Mouse (Mus musculus) hematopoietic stem cell, adult 5-6 weeks (primary cell): ENCODE measurements around the gene Ttbk1. TPM values are rescaled to one million over a fixed set of nuclear protein-coding genes. Genes with fewer than 3 reads are reported as not detected.

Source experiments
- ATAC-seq, 2 experiments: fragments of 125-278 bp in 1 of 2; replicated peaks in 1 of 2; 2 replicates each; pipeline ENCODE4 v1.8.0; 2016 to 2017; ENCODE audit warnings: inconsistent platforms in 2 of 2, mild to moderate bottlenecking in 2 of 2, moderate number of reproducible peaks in 2 of 2, low read depth in 1 of 2, moderate TSS enrichment in 1 of 2; ENCODE audit not compliant: low FRiP score in 2 of 2, poor library complexity in 2 of 2, severe bottlenecking in 2 of 2, insufficient read depth in 1 of 2, low TSS enrichment in 1 of 2
- total RNA-seq: library from RNA; stranded (forward); fragments of 172-1452, 232-1000 nt; gene quantifications from 2 replicates; pipeline ENCODE4 v1.2.3, GENCODE M21; 2017

The Ttbk1 gene
- total RNA-seq, 1 experiment from 2014 or later: 0.05 TPM

DNA sequence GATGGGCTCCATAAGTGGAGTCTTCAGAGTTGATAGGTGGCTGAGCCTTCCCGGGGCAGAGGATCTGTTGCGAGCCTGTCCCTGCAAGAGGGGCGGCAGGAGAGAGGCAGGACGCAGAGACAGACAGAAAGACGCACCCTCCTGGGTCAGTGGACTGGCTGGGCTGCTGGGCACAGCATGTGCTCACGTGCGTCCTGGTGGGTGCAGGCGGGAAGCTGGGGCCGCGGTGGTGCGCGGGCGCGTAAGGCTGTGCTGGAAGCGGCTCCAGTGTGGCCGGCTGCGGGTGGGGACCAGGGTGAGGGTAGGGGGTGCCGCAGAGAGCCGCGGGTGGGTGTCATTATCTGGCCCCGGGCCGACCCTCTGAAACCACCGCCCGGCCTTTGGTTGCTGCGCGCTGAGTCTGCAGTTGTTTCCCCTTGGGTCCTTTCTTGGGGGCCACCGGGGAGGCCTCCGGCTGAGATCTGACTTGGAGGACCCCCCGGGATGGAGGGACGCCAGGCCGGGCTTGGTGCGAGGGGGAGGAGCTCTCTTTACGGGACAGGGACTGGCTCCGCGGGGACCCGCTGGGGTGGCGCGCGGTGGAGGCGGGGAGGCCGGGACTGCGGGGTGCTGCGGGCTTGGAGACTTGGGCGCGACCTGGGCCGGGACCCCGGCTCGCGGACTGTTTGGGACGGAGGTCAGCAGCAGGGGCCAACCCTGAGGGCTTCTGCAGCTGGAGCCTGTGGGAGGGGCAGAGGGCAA is 42.5 kb downstream of the Ttbk1 start:
- ATAC-seq: no peak

DNA sequence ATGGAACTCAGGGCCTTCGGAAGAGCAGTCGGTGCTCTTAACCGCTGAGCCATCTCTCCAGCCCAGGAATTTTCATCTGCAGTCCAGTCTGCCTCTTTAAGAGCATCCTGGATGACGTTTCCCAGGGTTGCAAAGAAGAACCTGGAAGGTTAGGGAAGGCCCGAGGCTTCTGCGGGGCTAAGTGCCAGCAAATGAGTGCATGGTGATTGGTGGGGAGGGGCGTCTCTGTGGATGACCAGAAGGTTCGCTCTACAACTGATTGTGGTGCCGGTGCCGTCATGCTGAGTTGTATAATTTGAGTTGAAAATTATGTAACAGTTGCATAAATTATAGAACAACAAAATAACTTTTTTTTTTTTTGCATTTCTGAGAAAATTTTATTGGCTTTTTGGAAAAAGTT is 48.3 kb downstream of the Ttbk1 start:
- ATAC-seq: no peak

DNA sequence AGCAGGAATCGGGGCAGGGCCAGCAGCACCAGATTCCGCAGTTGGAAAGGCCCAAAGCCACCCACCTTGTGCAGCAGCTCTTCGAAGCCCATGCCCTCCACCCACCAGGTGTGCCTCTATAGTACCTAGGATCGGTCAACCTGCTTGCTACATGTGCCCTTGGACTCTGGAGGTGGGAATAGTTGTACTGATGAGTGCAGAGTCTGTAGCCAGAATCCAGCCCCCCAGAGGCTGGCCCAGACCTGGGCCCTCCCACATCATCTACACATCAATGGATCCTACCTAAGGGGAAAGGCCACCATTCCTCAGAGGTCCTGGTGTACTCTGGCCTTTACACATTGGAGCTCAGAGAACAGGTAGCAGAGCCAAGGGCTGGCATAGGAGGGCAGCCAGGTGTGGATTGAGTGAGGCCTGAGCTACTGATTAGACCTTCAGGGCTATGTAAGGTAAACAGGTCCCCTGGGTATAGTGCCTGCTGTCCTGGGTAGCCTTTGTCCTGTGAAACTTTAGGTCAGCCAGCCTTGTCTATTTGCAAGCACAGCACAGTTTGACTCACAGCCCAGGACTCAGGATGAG is 49.1 kb downstream of the Ttbk1 start, which contains the start of gene Slc22a7:
TSS of gene Slc22a7 (minus strand) at position 160 of the 576 bp plus-strand sequence.
- ATAC-seq: no peak

DNA sequence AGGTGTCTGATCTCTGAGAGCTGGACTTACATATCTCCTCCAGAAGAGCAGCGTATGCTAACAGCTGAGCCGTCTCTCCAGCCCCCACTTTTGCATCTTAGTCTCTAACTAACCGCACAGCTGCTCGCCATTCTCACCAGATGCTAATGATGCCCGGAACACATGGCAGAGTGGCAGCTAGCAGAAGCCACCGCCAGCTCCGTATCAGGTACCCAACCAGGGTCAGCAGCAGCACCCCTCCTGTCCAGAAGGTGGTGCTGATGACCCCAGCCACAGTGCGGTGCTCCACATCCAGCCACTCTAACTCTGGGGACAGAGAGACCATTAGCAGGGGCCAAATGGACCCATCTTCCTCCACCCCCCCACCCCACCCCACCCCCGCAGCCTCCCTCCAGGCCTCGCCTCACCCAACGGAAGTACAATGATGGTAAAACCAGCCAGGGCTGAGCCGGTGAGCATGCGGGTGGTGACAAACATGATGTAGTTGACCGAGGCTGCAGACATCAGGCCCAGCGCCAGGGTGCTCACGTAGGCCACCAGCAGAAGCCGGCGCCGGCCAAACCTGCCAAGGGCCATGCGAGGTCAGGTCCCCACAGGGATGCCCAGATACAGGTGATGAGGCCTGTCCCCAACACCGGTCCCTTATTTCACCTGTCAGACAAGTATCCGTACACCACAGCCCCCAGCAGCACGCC is 50.7 kb downstream of the Ttbk1 start:
- ATAC-seq: peak; percentile 61 to 75; a peak in 3 of 4 replicates

- peak in 1 of 2 experiments; percentile 36; a peak in 1 of 4 replicates for ATAC-seq
Measured at GRCm38 (mm10) chr17:46433627-46434026, 53.8 kb downstream of the Ttbk1 start.

- ATAC-seq: no peak
Measured at GRCm38 (mm10) chr17:46428761-46429414, 58.6 kb downstream of the Ttbk1 start, which contains the start of gene Crip3. Gene Crip3, plus strand, starts transcription at chr17:46428926.

GRCm38 (mm10) chr17:46426496-46426895 is 61.0 kb downstream of the Ttbk1 start:
- ATAC-seq: no peak

GRCm38 (mm10) chr17:46419717-46420116 is 67.8 kb downstream of the Ttbk1 start:
- ATAC-seq: no peak

- ATAC-seq: no peak
Measured at GRCm38 (mm10) chr17:46418628-46419027, 68.8 kb downstream of the Ttbk1 start.

DNA sequence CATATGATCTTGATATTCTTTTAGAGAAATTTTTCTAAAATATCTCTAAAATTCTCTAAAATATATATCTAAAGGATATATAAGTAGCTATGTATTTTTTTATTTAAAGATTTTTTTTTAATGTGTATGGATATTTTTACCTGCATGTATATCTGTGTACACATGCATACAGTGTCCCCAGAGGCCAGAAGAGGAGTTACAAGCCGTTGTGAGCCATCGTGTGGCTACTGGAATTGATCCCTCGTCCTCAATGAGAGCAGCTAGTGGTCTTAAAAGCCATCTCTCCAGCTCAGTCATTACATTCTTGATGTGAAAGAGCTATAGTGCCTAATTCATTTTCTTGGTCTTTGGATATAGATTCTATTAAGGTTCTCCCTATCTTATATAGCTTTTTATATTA is 79.0 kb downstream of the Ttbk1 start:
- ATAC-seq: no peak

- ATAC-seq: no peak
Measured at GRCm38 (mm10) chr17:46394631-46395030, 92.8 kb downstream of the Ttbk1 start.

DNA sequence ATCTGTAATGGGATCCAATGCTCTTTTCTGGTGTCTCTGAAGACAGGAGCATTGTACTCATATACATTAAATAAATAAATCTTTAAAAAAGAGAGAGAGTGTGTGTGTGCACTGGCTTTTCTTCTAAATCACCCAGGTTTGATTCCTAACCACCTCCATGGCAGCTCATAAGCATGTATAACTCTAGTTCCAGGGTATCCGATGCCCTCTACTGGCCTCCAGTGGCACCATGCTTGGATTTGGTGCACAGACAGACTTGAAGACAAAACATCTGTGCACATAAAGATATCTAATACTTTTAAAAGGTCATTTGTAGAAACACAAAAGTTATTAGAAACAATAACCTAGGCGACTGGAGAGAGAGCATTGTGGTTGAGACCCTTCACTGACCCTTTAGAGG is 94.5 kb downstream of the Ttbk1 start:
- ATAC-seq: peak; percentile 46 to 60; a peak in 2 of 4 replicates

Other genes starting within 250 kb of the Ttbk1 start
- 39.4 and 54.0 TPM in 2 replicates for gene Polr1c, start 239.6 kb downstream of the Ttbk1 start, total RNA-seq
- gene Yipf3, start 239.6 kb downstream of the Ttbk1 start, total RNA-seq: 29.2 and 56.5 TPM in 2 replicates
- 0.25 TPM in 1 of 2 replicates, not detected in the other for gene Lrrc73, start 234.1 kb downstream of the Ttbk1 start, total RNA-seq
- 9.6 and 30.5 TPM in 2 replicates for gene Tjap1, start 204.6 kb downstream of the Ttbk1 start, total RNA-seq
- gene Dlk2, start 190.3 kb downstream of the Ttbk1 start, total RNA-seq: not detected in 2 replicates
- gene Abcc10, start 159.3 kb downstream of the Ttbk1 start, total RNA-seq: 1.3 and 2.2 TPM in 2 replicates
- gene Zfp318, start 103.9 kb downstream of the Ttbk1 start, total RNA-seq: 25.3 and 64.6 TPM in 2 replicates
- not detected in 2 replicates for gene Crip3, start 58.7 kb downstream of the Ttbk1 start, total RNA-seq
- gene Slc22a7, start 49.2 kb downstream of the Ttbk1 start, total RNA-seq: not detected in 2 replicates
- gene Dnph1, start 9.0 kb upstream of the Ttbk1 start, total RNA-seq: 11.1 and 21.0 TPM in 2 replicates
- 32.9 and 33.6 TPM in 2 replicates for gene Cul9, start 58.7 kb upstream of the Ttbk1 start, total RNA-seq
- gene Srf, start 68.5 kb upstream of the Ttbk1 start, total RNA-seq: 28.3 and 30.8 TPM in 2 replicates
- 7.2 and 15.6 TPM in 2 replicates for gene Ptk7, start 141.8 kb upstream of the Ttbk1 start, total RNA-seq
- 11.9 and 15.2 TPM in 2 replicates for gene Klc4, start 158.3 kb upstream of the Ttbk1 start, total RNA-seq
- 61.8 and 66.1 TPM in 2 replicates for gene Mrpl2, start 158.6 kb upstream of the Ttbk1 start, total RNA-seq
- 27.0 and 37.8 TPM in 2 replicates for gene Cul7, start 162.7 kb upstream of the Ttbk1 start, total RNA-seq
- 38.1 and 47.0 TPM in 2 replicates for gene Rrp36, start 186.7 kb upstream of the Ttbk1 start, total RNA-seq
- gene Mea1, start 191.1 kb upstream of the Ttbk1 start, total RNA-seq: 53.3 and 74.4 TPM in 2 replicates
- 21.5 and 22.1 TPM in 2 replicates for gene Klhdc3, start 193.2 kb upstream of the Ttbk1 start, total RNA-seq
- gene Ppp2r5d, start 217.4 kb upstream of the Ttbk1 start, total RNA-seq: 37.0 and 37.4 TPM in 2 replicates
- gene Pex6, start 223.8 kb upstream of the Ttbk1 start, total RNA-seq: 16.1 and 16.2 TPM in 2 replicates
- gene Gnmt, start 241.5 kb upstream of the Ttbk1 start, total RNA-seq: not detected in 2 replicates